Mouse (Mus musculus) erythroblast, embryonic 14.5 days (primary cell): ENCODE measurements at regions not wholly inside any gene's neighbourhood (a gene's known extent, or its start where the extent isn't known, plus 50 kb on each side); places are given as distances from the start of the nearest gene placed in this dataset.

Experiments used
- GATA1 ChIP-seq: IDR thresholded peaks from 2 replicates; pipeline ENCODE4 v1.6.1; 2012; ENCODE audit warnings: low read length, inconsistent platforms, mixed read lengths
- TAL1 ChIP-seq: IDR thresholded peaks from 3 replicates; pipeline ENCODE4 v1.6.1; 2012; ENCODE audit warnings: low read length, inconsistent platforms, mixed read lengths

- no peak for TF ChIP-seq TAL1
- no peak for TF ChIP-seq GATA1
Observed at GRCm38 (mm10) chr10:119001895-119002294, 131.9 kb upstream of the Dyrk2 start.
